Mouse (Mus musculus) adrenal gland (tissue): ENCODE data around the gene Palld.

ENCODE experiments used
- intact Hi-C: fragments of 180-260 bp; cut with DNase I; formaldehyde crosslinking; loops from one replicate; pipeline ENCODE4 v1.15.1; 2025

Gene Palld

GRCm38 (mm10) chr8:61731306-61732088 lies 171.0 kb downstream of the Palld start:
- intact Hi-C loops, result no loop called here

- intact Hi-C loops, result no loop called here
Measured at GRCm38 (mm10) chr8:61730669-61731068, 171.8 kb downstream of the Palld start.

GRCm38 (mm10) chr8:61725306-61726017 lies 177.0 kb downstream of the Palld start:
- intact Hi-C loops, result no loop called here

GRCm38 (mm10) chr8:61722226-61722625 lies 180.3 kb downstream of the Palld start:
- intact Hi-C loops, result no loop called here

- intact Hi-C loops, result no loop called here
Measured at GRCm38 (mm10) chr8:61715351-61716125, 187.0 kb downstream of the Palld start.

GRCm38 (mm10) chr8:61714293-61714831 lies 188.1 kb downstream of the Palld start:
- intact Hi-C loops, result no loop called here

- intact Hi-C loops, result no loop called here
Measured at GRCm38 (mm10) chr8:61713195-61713990, 189.1 kb downstream of the Palld start.

GRCm38 (mm10) chr8:61712426-61712825 lies 190.1 kb downstream of the Palld start:
- intact Hi-C loops, result no loop called here

- intact Hi-C loops, result no loop called here
Measured at GRCm38 (mm10) chr8:61708586-61709305, 193.7 kb downstream of the Palld start.

GRCm38 (mm10) chr8:61705491-61705890 lies 197.0 kb downstream of the Palld start:
- intact Hi-C loops, result no loop called here

- intact Hi-C loops, result no loop called here
Measured at GRCm38 (mm10) chr8:61702122-61702521, 200.4 kb downstream of the Palld start.

GRCm38 (mm10) chr8:61700932-61701681 lies 201.4 kb downstream of the Palld start:
- intact Hi-C loops, result no loop called here

- intact Hi-C loops, result no loop called here
Measured at GRCm38 (mm10) chr8:61700298-61700697, 202.2 kb downstream of the Palld start.

- intact Hi-C loops, result loop anchor here (2.0 kb wide), 1 partner anchor 176 kb away; no protein-coding TSS in a partner anchor
Measured at GRCm38 (mm10) chr8:61698959-61699358, 203.5 kb downstream of the Palld start.

- intact Hi-C loops, result loop anchor here (2.0 kb wide), 1 partner anchor 177 kb away; no protein-coding TSS in a partner anchor
Measured at GRCm38 (mm10) chr8:61697728-61698385, 204.6 kb downstream of the Palld start.

- intact Hi-C loops, result no loop called here
Measured at GRCm38 (mm10) chr8:61696846-61697455, 205.5 kb downstream of the Palld start.

- intact Hi-C loops, result no loop called here
Measured at GRCm38 (mm10) chr8:61695416-61695815, 207.1 kb downstream of the Palld start.

GRCm38 (mm10) chr8:61692866-61693265 lies 209.6 kb downstream of the Palld start:
- intact Hi-C loops, result no loop called here
